8 mouse cellular contexts compared by ENCODE assay signal in the genomic region with DNA sequence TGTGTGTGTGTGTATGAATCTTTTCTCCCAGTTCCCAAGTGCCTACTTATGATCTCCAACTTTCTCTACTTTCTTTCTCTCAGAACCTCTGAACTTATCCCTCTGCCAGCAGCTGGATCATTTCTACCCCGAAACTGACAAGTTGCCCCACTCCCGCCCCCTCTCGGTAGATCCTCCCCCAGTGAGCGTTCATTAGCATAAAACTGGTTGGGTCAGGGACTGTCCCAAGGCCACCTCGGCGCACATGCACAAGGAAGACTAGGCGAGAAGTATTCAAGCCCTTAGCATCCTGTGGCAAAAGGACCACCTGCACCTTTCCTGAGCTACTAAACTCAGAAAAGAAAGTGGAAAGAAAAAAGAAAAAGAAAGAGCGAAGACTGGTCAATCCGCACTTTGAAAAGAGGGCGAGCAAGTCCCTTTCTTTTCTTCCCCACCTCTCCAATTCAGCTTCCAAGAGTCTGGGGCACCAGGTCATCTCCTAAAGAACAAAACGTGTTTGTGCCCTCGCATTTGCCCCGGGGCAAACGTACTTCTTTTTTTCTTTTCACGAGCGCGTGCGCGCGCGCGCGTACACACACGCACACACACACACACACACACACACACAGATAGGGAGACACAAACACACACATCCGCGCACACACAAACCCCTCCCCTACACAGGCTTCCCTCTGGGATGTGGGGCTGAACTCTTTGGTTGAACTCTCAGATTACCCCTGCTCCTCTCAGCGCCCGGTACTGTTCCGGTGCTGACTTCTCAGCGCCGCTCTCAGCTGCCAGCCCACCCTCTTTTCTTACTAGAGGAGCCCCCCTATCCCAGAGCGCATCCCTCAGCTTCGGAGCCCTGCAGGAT. TPM values are rescaled to one million over a fixed set of nuclear protein-coding genes. Genes with fewer than 3 reads are reported as not detected.
A peak's percentile ranks its signal among the peaks of the same experiment; 100 is the strongest.
DNase-seq lines count a peak whose midpoint lies in the region; ATAC-seq and TF ChIP-seq lines count a peak whose summit lies in the region.

No protein-coding gene starts in this region.

- peak overlapping the region; percentile 79 for H3K9ac ChIP-seq in limb, embryonic 14.5 days (ENCODE audit: low read depth, low read length, severe bottlenecking)
- H3K9ac ChIP-seq in midbrain, embryonic 13.5 days (replicated peaks) = peak overlapping the region; percentile 95
- peak overlapping the region; percentile 84 for H3K9ac ChIP-seq in stomach, embryonic 16.5 days (ENCODE audit: low read length)

- H3K4me3 ChIP-seq in hindbrain, embryonic 10.5 days = peak overlapping the region; percentile 83
- peak overlapping the region; percentile 78 for H3K4me3 ChIP-seq in limb, embryonic 14.5 days (replicated peaks; ENCODE audit: low read length)
- H3K4me3 ChIP-seq in midbrain, embryonic 13.5 days (replicated peaks) = peak overlapping the region; percentile 95
- H3K4me3 ChIP-seq in stomach, embryonic 16.5 days (replicated peaks; ENCODE audit: low read length) = peak overlapping the region; percentile 81

- peak overlapping the region; percentile 99 for H3K27ac ChIP-seq in hindbrain, embryonic 10.5 days
- peak overlapping the region; percentile 77 for H3K27ac ChIP-seq in limb, embryonic 14.5 days (replicated peaks; ENCODE audit: low read depth, low read length)
- H3K27ac ChIP-seq in midbrain, embryonic 13.5 days = peak overlapping the region; percentile 96
- H3K27ac ChIP-seq in stomach, embryonic 16.5 days (ENCODE audit: low read length) = peak overlapping the region; percentile 82

- WGBS in hindbrain, embryonic 10.5 days = under 1% methylated on average over 33 of the region's 33 CpGs
- WGBS in limb, embryonic 14.5 days = under 1% methylated on average over 33 of the region's 33 CpGs
- under 1% methylated on average over 33 of the region's 33 CpGs for WGBS in midbrain, embryonic 13.5 days
- under 1% methylated on average over 33 of the region's 33 CpGs for WGBS in stomach, embryonic 16.5 days

- H3K27me3 ChIP-seq in hindbrain, embryonic 10.5 days (ENCODE audit: insufficient read depth, poor library complexity, severe bottlenecking) = no peaks in the 10 kb centered on the region
- H3K27me3 ChIP-seq in limb, embryonic 14.5 days (ENCODE audit: control insufficient read depth, insufficient read depth, low read length) = no peaks in the 10 kb centered on the region
- H3K27me3 ChIP-seq in midbrain, embryonic 13.5 days = no peaks in the 10 kb centered on the region
- no peaks in the 10 kb centered on the region for H3K27me3 ChIP-seq in stomach, embryonic 16.5 days (ENCODE audit: control insufficient read depth, insufficient read depth, low read length)

- H3K9me3 ChIP-seq in hindbrain, embryonic 10.5 days = no peaks in the 10 kb centered on the region
- H3K9me3 ChIP-seq in limb, embryonic 14.5 days (ENCODE audit: control insufficient read depth, low read length) = no peaks in the 10 kb centered on the region
- no peaks in the 10 kb centered on the region for H3K9me3 ChIP-seq in midbrain, embryonic 13.5 days
- no peaks in the 10 kb centered on the region for H3K9me3 ChIP-seq in stomach, embryonic 16.5 days (replicated peaks; ENCODE audit: control insufficient read depth, low read length)

- H3K4me2 ChIP-seq in limb, embryonic 14.5 days (replicated peaks; ENCODE audit: low read depth, low read length, severe bottlenecking) = peak overlapping the region; percentile 78
- H3K4me2 ChIP-seq in midbrain, embryonic 13.5 days (replicated peaks) = peak overlapping the region; percentile 77
- H3K4me2 ChIP-seq in stomach, embryonic 16.5 days (ENCODE audit: low read depth, low read length) = peak overlapping the region; percentile 93

- H3K4me1 ChIP-seq in hindbrain, embryonic 10.5 days (replicated peaks) = peaks cover 55% of the 10 kb centered on the region
- H3K4me1 ChIP-seq in limb, embryonic 14.5 days (ENCODE audit: control insufficient read depth, insufficient read depth, low read length) = 0 out of 2 replicates have a peak, but pooled peaks cover 5% of the 10 kb centered on the region
- H3K4me1 ChIP-seq in midbrain, embryonic 13.5 days (replicated peaks) = peaks cover 44% of the 10 kb centered on the region
- no peaks in the 10 kb centered on the region for H3K4me1 ChIP-seq in stomach, embryonic 16.5 days (ENCODE audit: control insufficient read depth, insufficient read depth, low read length)

- peak; percentile 41 for DNase-seq in ES-CJ7 (ENCODE audit: low read depth, low spot score)
- DNase-seq in adrenal gland, postnatal 10 days = peak; percentile 76
- DNase-seq in fat pad, adult 2 months (ENCODE audit: extremely low read depth, low read depth, low spot score) = peak; percentile 62
- DNase-seq in hindbrain, embryonic 10.5 days (ENCODE audit: low spot score) = peak; percentile 70
- DNase-seq in limb, embryonic 14.5 days (ENCODE audit: low spot score) = peak; percentile 33
- DNase-seq in MN1 (ENCODE audit: low spot score) = no peak

- 0 out of 2 replicates have a peak, but pooled peaks have one; percentile 15 for TF ChIP-seq POLR2A in limb, embryonic 14.5 days (IDR thresholded peaks at IDR 0.05; ENCODE audit: borderline replicate concordance, extremely low read depth, insufficient read depth, insufficient read length)

- peak; percentile 31 for ATAC-seq in limb, embryonic 14.5 days (ENCODE audit: low FRiP score, low read depth)
- peak; percentile 49 for ATAC-seq in midbrain, embryonic 13.5 days
- peak; percentile 65 for ATAC-seq in stomach, embryonic 16.5 days (ENCODE audit: insufficient read depth, low FRiP score)

- H3K36me3 ChIP-seq in hindbrain, embryonic 10.5 days = no peaks in the 10 kb centered on the region
- no peaks in the 10 kb centered on the region for H3K36me3 ChIP-seq in limb, embryonic 14.5 days (ENCODE audit: control insufficient read depth, insufficient read depth, low read length)
- no peaks in the 10 kb centered on the region for H3K36me3 ChIP-seq in midbrain, embryonic 13.5 days
- no peaks in the 10 kb centered on the region for H3K36me3 ChIP-seq in stomach, embryonic 16.5 days (ENCODE audit: control insufficient read depth, insufficient read depth, low read length)

RNA-seq across cellular contexts. Expression of a gene that starts 2.2 kb away (rescaled TPM):
- total RNA-seq in adrenal gland, postnatal 10 days (2021) = 10 to 100 TPM in 1 of 2 experiments, 1 to 10 TPM in 1; 8.9 to 13.0 TPM
- polyA plus RNA-seq in hindbrain, embryonic 10.5 days (2016; fragmentation: Nextera tagmentation; extraction: Ambion mirVana) = 16.2 and 19.0 TPM in 2 replicates
- 8.0 and 11.1 TPM in 2 replicates for polyA plus RNA-seq in limb, embryonic 14.5 days (2012; rRNA removed)
- polyA plus RNA-seq in limb, embryonic 14.5 days (2014; fragmentation: Nextera tagmentation; extraction: Ambion mirVana) = 7.4 and 10.8 TPM in 2 replicates
- 13.6 and 14.6 TPM in 2 replicates for polyA plus RNA-seq in midbrain, embryonic 13.5 days (2015; fragmentation: Nextera tagmentation; extraction: Ambion mirVana)
- 3.0 and 3.7 TPM in 2 replicates for polyA plus RNA-seq in stomach, embryonic 16.5 days (2015; fragmentation: Nextera tagmentation; extraction: Ambion mirVana)
